Mouse (Mus musculus) hindbrain, postnatal 0 days (tissue): ENCODE data around the gene Disp1. TPM values are rescaled to one million over a fixed set of nuclear protein-coding genes. Genes with fewer than 3 reads are reported as not detected.

Experiments
- ATAC-seq: fragments of 200-750 bp; cut with Nextera tagmentation; 2 replicates; pipeline ENCODE4 v1.8.0; 2017; ENCODE audit warnings: mild to moderate bottlenecking, moderate TSS enrichment, moderate library complexity
- DNase-seq: peaks from one replicate; pipeline ENCODE4 v3.0.0-alpha.2; 2015; ENCODE audit warnings: low spot score
- H3K27ac ChIP-seq: fragments of 300-500 bp; sonication (generic); 2 replicates; pipeline ENCODE4 v1.5.1; 2014; ENCODE audit warnings: mild to moderate bottlenecking
- H3K27me3 ChIP-seq: fragments of 300-500 bp; sonication (generic); 2 replicates; pipeline ENCODE4 v1.6.1; 2014; ENCODE audit warnings: low read length, mixed read lengths; ENCODE audit not compliant: insufficient read depth
- H3K36me3 ChIP-seq: fragments of 300-500 bp; sonication (generic); 2 replicates; pipeline ENCODE4 v1.6.1; 2014; ENCODE audit warnings: low read length, mixed read lengths; ENCODE audit not compliant: insufficient read depth
- H3K4me1 ChIP-seq: fragments of 300-500 bp; sonication (generic); 2 replicates; pipeline ENCODE4 v1.6.1; 2014; ENCODE audit warnings: antibody characterized with exemption, low read length, mixed read lengths; ENCODE audit not compliant: insufficient read depth
- H3K4me2 ChIP-seq: fragments of 300-500 bp; sonication (generic); 2 replicates; pipeline ENCODE4 v1.6.1; 2014; ENCODE audit warnings: low read depth, mild to moderate bottlenecking, low read length, moderate library complexity, mixed read lengths
- H3K4me3 ChIP-seq: fragments of 300-500 bp; sonication (generic); 2 replicates; pipeline ENCODE4 v1.5.1; 2014; ENCODE audit warnings: low read length
- H3K9ac ChIP-seq: fragments of 300-500 bp; sonication (generic); replicated peaks from 2 replicates; pipeline ENCODE4 v1.6.1; 2014; ENCODE audit warnings: mild to moderate bottlenecking, low read length, moderate library complexity, mixed read lengths
- H3K9me3 ChIP-seq: fragments of 300-500 bp; sonication (generic); 2 replicates; pipeline ENCODE4 v1.6.1; 2016; ENCODE audit warnings: low read length, mixed read lengths
- CTCF ChIP-seq: IDR thresholded peaks from 2 replicates; pipeline ENCODE4 v1.5.1; 2016; ENCODE audit warnings: antibody characterized with exemption, control low read depth, low read depth
- WGBS: fragments of 180-500 bp; shearing (Covaris S2); extraction: QIAGEN DNeasy Blood & Tissue Kit; methylation state at CpG from one replicate; pipeline ENCODE4 v1.1.7; 2014; 5-methylcytosine and 5-hydroxymethylcytosine counted together
- polyA plus RNA-seq: library from polyadenylated mRNA; unstranded; fragments of >200 nt; fragmentation: Nextera tagmentation; extraction: Ambion mirVana; gene quantifications from 2 replicates; pipeline ENCODE4 v1.2.1, GENCODE M21; 2015
- total RNA-seq: library from RNA; depleted of rRNA; stranded (reverse); fragments of >200 nt; gene quantifications from 2 replicates; pipeline ENCODE4 v1.2.3, GENCODE M21; 2014

Disp1 gene
- total and polyA plus RNA-seq, 2 experiments from 2014 or later: 7.4 to 8.2 TPM

DNA sequence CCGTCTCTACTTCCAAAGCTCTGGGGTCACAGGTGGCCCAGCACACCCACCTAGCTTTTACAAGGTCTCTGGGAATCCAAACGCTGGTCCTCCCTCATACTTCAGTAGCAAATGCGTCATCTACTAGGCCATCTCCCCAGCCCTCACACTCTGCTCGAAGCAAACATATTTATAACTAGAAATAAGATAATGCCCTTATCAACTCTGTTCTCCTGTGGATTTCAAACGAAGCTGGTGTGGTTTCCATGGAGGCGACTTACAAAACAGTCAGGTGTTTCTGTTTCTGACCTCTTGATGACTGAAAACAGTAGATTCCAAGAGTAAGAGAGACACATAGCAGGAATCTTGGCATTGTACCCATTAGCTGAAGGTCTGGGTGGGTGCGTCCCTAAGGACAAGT, 6.1 kb upstream of the Disp1 start:
- WGBS: 77% methylated on average over 7 of the region's 7 CpGs
- no peak for DNase-seq
- H3K4me2 ChIP-seq: no peak overlapping the region

DNA sequence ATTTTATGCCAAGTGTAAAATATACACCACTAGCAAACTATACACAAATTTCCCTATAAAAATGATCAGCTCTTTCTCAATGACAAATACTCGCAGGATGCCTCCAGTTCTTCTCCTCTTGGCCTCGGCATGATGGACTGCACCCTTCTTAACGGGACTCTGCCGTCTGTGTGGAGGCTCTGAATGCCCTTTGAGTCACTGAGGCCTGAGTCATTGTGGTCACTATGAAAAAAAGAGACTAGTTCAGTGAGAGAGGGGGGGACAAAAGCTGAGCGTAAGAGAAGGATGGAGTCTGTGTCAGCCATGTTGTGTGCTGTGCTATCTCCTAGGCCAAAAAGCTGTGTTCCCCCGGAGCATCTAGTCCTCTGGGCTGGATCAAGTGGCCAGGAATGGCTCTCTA, 2.3 kb downstream of the Disp1 start:
- no peak overlapping the region for H3K4me2 ChIP-seq
- H3K9ac ChIP-seq: no peak overlapping the region
- WGBS: 92% methylated on average over 6 of the region's 6 CpGs
- H3K36me3 ChIP-seq: no peaks in the 10 kb centered on the region
- no peak overlapping the region for H3K4me3 ChIP-seq
- TF ChIP-seq CTCF: no peak
- H3K27ac ChIP-seq: no peak overlapping the region
- ATAC-seq: no peak
- no peaks in the 10 kb centered on the region for H3K9me3 ChIP-seq
- DNase-seq: no peak
- H3K27me3 ChIP-seq: no peaks in the 10 kb centered on the region
- H3K4me1 ChIP-seq: no peaks in the 10 kb centered on the region

More for the DNA sequence above, 6.1 kb upstream of the Disp1 start:
- Histone ChIP-seq H3K4me3 (no peak overlapping the region), H3K9ac (no peak overlapping the region), H3K36me3 (no peaks in the 10 kb centered on the region), H3K27me3 (no peaks in the 10 kb centered on the region), H3K9me3 (no peaks in the 10 kb centered on the region), H3K27ac (no peak overlapping the region), H3K4me1 (no peaks in the 10 kb centered on the region)
- no peak for ATAC-seq
- TF ChIP-seq CTCF: no peak

DNA sequence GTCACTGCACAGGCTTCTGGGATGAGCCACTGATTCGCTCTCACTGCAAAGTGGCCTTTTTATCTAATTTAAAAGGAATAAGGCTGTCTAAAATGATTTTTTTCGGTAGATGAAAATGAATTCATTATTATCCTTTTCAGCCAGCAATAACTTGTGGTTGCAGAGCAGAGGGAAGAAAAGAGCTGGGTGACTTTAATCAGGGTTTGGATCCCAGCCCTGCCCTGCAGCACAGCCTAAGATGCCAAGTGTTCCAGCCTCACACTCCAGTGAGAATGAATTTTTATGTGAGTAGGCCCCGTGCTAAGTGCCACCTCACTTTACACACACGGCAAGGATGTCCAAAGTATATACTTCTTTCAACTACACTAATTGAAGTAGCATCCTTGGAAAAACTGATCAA, 4.6 kb downstream of the Disp1 start:
- H3K9me3 ChIP-seq: no peaks in the 10 kb centered on the region

DNA sequence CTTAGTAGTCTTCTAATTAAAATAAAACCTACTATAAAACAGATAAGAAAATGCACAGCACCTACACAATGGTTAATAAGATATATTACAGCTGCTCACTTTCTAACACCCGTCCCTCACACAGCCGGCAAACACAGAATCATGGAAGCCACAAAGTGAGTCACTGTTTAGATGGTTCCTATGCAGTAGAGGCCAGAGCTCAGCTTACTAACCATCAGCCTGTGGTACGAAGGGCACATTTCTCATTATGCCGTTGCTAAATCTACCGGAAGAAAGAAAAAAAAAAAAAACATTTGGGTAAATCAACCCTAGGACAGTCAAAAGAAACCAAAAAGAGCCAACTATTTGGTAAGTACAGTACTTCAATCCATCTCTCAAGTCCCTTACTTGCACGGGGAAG, 5.6 kb downstream of the Disp1 start:
- TF ChIP-seq CTCF: no peak
- ATAC-seq: no peak

More for the DNA sequence above, 4.6 kb downstream of the Disp1 start:
- no peak for TF ChIP-seq CTCF
- H3K4me2 ChIP-seq: no peak overlapping the region
- no peak overlapping the region for H3K9ac ChIP-seq
- no peak overlapping the region for H3K4me3 ChIP-seq
- WGBS: 52% methylated on average over 4 of the region's 4 CpGs
- H3K36me3 ChIP-seq: no peaks in the 10 kb centered on the region
- no peak overlapping the region for H3K27ac ChIP-seq
- H3K4me1 ChIP-seq: 0 out of 2 replicates have a peak, but pooled peaks cover 3% of the 10 kb centered on the region
- ATAC-seq (no peak), DNase-seq (no peak)
- H3K27me3 ChIP-seq: no peaks in the 10 kb centered on the region

DNA sequence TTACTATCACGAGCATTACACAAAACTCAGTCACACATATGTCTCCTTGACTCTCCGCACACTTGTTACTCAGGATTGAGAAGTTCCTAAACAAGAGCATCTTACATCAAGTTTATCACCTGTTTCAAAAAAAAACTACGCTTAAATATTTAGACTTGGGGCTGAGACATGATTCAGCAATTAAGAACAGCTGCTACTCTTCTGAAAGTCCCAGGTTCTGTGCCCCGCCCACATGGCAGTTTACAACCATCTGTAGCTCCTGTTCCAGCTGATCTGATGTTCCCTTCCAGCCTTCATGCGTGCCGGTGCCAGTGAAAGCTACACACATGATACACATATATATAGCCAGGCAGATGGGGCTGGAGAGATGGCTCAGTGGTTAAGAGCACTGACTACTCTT, 7.5 kb downstream of the Disp1 start:
- DNase-seq: no peak
- no peak overlapping the region for H3K9ac ChIP-seq
- no peaks in the 10 kb centered on the region for H3K36me3 ChIP-seq
- TF ChIP-seq CTCF: no peak
- 95% methylated on average over 6 of the region's 6 CpGs for WGBS
- no peak overlapping the region for H3K4me3 ChIP-seq
- no peak for ATAC-seq
- H3K9me3 ChIP-seq: no peaks in the 10 kb centered on the region
- H3K4me1 ChIP-seq: 0 out of 2 replicates have a peak, but pooled peaks cover 3% of the 10 kb centered on the region
- no peak overlapping the region for H3K4me2 ChIP-seq
- no peak overlapping the region for H3K27ac ChIP-seq
- H3K27me3 ChIP-seq: no peaks in the 10 kb centered on the region

More for the DNA sequence above, 5.6 kb downstream of the Disp1 start:
- H3K9me3 ChIP-seq: no peaks in the 10 kb centered on the region
- H3K4me3 ChIP-seq: no peak overlapping the region
- no peaks in the 10 kb centered on the region for H3K27me3 ChIP-seq
- no peak overlapping the region for H3K4me2 ChIP-seq
- 88% methylated on average over 6 of the region's 6 CpGs for WGBS
- H3K4me1 ChIP-seq: 0 out of 2 replicates have a peak, but pooled peaks cover 3% of the 10 kb centered on the region
- H3K9ac ChIP-seq: no peak overlapping the region
- no peaks in the 10 kb centered on the region for H3K36me3 ChIP-seq
- DNase-seq: no peak
- H3K27ac ChIP-seq: no peak overlapping the region

DNA sequence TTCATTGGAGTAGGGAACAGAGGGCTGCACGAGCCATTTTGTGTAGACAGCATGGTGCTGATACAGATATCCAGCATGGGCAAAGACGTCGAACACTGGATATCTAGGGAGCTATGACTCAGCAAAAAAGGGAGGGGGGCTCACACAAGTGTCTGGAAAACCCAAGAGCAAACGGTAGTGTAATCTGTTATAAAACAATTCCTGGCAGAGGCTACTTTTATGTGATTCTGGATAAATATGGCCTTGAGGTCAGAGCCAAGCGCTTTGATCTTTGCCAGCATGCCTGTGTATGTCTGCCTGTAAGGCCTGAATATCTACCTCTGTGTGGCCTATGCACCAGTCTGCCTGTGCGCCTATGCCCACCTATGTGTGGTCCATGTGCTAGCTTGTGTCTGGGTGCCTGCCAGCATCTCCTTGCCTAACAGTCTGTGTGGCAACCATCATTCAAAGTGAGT, 8.5 kb downstream of the Disp1 start:
- Histone ChIP-seq H3K9me3 (no peaks in the 10 kb centered on the region), H3K36me3 (no peaks in the 10 kb centered on the region), H3K4me2 (no peak overlapping the region), H3K27ac (no peak overlapping the region), H3K9ac (no peak overlapping the region), H3K27me3 (no peaks in the 10 kb centered on the region), H3K4me3 (no peak overlapping the region), H3K4me1 (0 out of 2 replicates have a peak, but pooled peaks cover 3% of the 10 kb centered on the region)
- DNase-seq (no peak), ATAC-seq (no peak)
- no peak for TF ChIP-seq CTCF
- 63% methylated on average over 6 of the region's 6 CpGs for WGBS

DNA sequence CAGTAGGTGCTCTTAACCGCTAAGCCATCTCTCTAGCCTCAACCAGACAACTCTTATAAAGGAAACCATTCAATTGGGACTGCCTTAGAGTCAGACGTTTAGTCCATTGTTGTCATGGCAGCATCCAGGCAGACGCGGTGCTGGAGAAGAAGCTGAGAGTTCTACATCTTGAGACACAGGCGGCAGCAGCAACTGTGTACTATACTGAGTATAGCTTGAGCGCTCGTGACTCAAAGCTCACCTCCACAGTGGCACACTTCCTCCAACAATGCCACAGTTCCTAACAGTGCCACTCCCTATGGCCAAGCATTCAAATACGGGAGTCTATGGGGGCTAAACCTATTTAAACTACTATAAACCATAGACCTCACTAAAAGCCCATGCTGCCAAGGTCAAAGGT, 11.2 kb downstream of the Disp1 start:
- TF ChIP-seq CTCF: no peak
- no peak for DNase-seq
- no peak overlapping the region for H3K27ac ChIP-seq
- H3K36me3 ChIP-seq: no peaks in the 10 kb centered on the region
- no peak overlapping the region for H3K9ac ChIP-seq
- no peak overlapping the region for H3K4me2 ChIP-seq
- H3K4me3 ChIP-seq: no peak overlapping the region
- ATAC-seq: no peak
- 0 out of 2 replicates have a peak, but pooled peaks cover 3% of the 10 kb centered on the region for H3K4me1 ChIP-seq
- H3K9me3 ChIP-seq: no peaks in the 10 kb centered on the region
- no peaks in the 10 kb centered on the region for H3K27me3 ChIP-seq
- WGBS: 83% methylated on average over 8 of the region's 8 CpGs
